Mouse (Mus musculus) embryonic fibroblast, embryonic 13.5 days (primary cell): ENCODE measurements around the gene Aven.

Experiments
- CTCF ChIP-seq: IDR thresholded peaks from 2 replicates; pipeline ENCODE4 v1.5.1; 2011; ENCODE audit warnings: mild to moderate bottlenecking, control low read depth, low read length, moderate library complexity, borderline replicate concordance; ENCODE audit not compliant: insufficient read depth
- POLR2A ChIP-seq: IDR thresholded peaks from 2 replicates; pipeline ENCODE4 v1.6.1; 2011; ENCODE audit warnings: low read depth, mild to moderate bottlenecking, control low read depth, low read length, moderate library complexity

DNA sequence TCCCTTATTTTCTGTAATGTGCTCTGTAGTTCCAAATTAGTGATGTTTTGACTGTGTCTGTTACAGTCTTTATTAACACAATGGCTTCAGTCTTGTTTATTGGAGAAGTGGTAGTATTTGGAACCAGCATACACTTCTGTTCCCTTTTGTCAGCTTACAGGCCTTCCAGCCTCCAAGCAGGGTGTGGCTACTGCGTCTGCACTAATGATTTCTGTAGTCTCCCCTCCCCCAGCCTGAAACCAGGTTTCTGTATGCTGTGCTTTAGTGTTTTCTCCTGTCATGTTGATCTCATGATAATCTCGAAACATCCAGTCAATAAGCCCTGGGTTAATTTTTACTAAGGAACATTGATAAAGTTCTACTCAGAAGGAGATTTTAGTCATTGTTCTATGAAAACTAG, 100.6 kb downstream of the Aven start:
- TF ChIP-seq CTCF (no peak), POLR2A (no peak)
